Mouse (Mus musculus) embryonic facial prominence, embryonic 10.5 days (tissue): Measurements from ENCODE around the gene Gm15013. TPM values are rescaled to one million over a fixed set of nuclear protein-coding genes. Genes with fewer than 3 reads are reported as not detected.
"Not testable (repeated sequence)": the region's sequence is repeated elsewhere in the genome, so short reads cannot be mapped to it uniquely, and the experiment has no call there.

Source experiments
- DNase-seq: peaks from one replicate; pipeline ENCODE4 v3.0.0-alpha.2; 2017; ENCODE audit warnings: low spot score
- H3K27ac ChIP-seq: fragments of 300-500 bp; sonication (generic); replicated peaks from 2 replicates; pipeline ENCODE4 v1.5.1; 2016; ENCODE audit warnings: mild to moderate bottlenecking
- H3K27me3 ChIP-seq: fragments of 300-500 bp; sonication (generic); replicated peaks from 2 replicates; pipeline ENCODE4 v1.6.1; 2016; ENCODE audit warnings: low read depth, mild to moderate bottlenecking; ENCODE audit not compliant: poor library complexity, severe bottlenecking
- H3K36me3 ChIP-seq: fragments of 300-500 bp; sonication (generic); replicated peaks from 2 replicates; pipeline ENCODE4 v1.6.1; 2016; ENCODE audit warnings: mild to moderate bottlenecking, moderate library complexity
- H3K4me1 ChIP-seq: fragments of 300-500 bp; sonication (generic); 2 replicates; pipeline ENCODE4 v1.6.1; 2016
- H3K4me3 ChIP-seq: fragments of 300-500 bp; sonication (generic); 2 replicates; pipeline ENCODE4 v1.5.1; 2016; ENCODE audit warnings: mild to moderate bottlenecking, moderate library complexity
- H3K9me3 ChIP-seq: fragments of 300-500 bp; sonication (generic); 2 replicates; pipeline ENCODE4 v1.6.1; 2016; ENCODE audit warnings: mild to moderate bottlenecking
- WGBS: fragments of 180-500 bp; shearing (Covaris S2); methylation state at CpG from one replicate; pipeline ENCODE4 v1.1.7; 2016; 5-methylcytosine and 5-hydroxymethylcytosine counted together
- polyA plus RNA-seq: library from polyadenylated mRNA; unstranded; fragments of >200 nt; fragmentation: Nextera tagmentation; extraction: Ambion mirVana; gene quantifications from 2 replicates; pipeline ENCODE4 v1.2.1, GENCODE M21; 2016

The Gm15013 gene
- 0.84 TPM in 1 of 2 replicates, not detected in the other for polyA plus RNA-seq

DNA sequence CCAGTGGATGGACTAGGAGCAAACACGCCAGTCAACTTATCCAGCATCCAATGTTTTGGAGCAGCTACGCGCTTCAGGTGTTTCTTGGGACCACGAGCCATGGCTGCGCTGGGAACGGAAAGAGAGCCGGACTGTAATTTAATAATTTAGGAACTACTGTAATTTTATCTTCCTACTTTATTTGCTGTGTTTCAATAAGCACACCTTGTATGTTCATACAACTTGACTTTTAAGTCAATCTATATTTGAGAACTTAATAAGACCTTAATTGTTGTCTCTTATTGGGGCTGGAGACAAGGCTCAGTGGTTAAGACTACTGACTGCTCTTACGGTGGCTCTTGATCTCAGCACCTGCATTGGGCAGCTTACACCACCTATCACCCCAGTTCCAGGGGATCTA is at the start of gene Gm15013:
TSS of gene Gm15013 (minus strand) at position 101 of the 400 bp plus-strand sequence.
- H3K27ac ChIP-seq, result no peak within 1 kb of the TSS
- no peak for DNase-seq
- no peaks in the 10 kb centered on the region for H3K4me1 ChIP-seq
- peaks cover 18% of the 10 kb centered on the region; the same call in 1 of the 2 replicates for H3K27me3 ChIP-seq
- 96% methylated on average over 8 of the region's 8 CpGs for WGBS
- H3K36me3 ChIP-seq, result no peaks in the 10 kb centered on the region
- no peaks in the 10 kb centered on the region for H3K9me3 ChIP-seq
- H3K4me3 ChIP-seq, result no peak within 1 kb of the TSS

DNA sequence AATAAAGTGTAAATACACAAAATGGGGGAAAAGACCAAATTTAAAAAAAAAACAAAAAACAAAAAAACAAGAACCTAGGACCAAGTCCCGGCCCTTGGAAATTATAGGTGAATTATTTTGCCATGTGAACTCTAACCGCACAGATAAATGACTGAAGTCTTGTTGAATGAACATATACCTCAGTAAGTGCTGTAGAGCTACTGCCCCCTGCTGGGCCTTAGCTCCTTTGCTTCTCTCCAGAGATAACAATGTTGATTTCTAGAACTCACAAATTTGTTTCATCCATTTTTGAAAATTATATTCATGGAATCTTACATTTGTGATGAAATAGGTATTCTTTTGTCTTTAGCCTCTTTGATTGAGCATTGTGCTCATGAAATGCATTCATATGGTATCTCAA is 48.3 kb upstream of the Gm15013 start:
- 0 out of 2 replicates have a peak, but pooled peaks cover 15% of the 10 kb centered on the region for H3K27me3 ChIP-seq
- no peaks in the 10 kb centered on the region for H3K4me1 ChIP-seq
- no peak overlapping the region for H3K4me3 ChIP-seq
- no peaks in the 10 kb centered on the region for H3K36me3 ChIP-seq
- peak; percentile 21 for DNase-seq
- 89% methylated on average over 2 of the region's 2 CpGs for WGBS
- no peaks in the 10 kb centered on the region for H3K9me3 ChIP-seq
- H3K27ac ChIP-seq, result no peak overlapping the region

DNA sequence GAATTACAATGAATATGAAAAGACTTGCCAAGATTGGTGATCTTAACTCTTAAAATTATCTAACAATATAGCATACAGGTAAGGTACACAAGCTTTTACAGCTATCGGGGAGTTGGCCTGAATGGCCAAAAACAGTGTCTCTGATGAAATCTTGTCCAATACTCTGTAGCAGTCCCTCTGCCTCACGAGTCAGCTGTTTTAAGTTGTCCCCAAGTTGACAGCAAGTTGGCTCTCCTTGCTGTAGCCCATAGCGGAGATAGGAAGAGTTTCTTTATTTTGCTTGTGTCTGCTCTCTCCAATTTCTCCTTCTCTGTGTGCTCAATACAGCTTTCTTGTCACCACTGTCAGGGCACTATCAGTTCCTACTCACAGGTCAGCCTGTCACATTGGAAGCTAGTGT is 44.4 kb upstream of the Gm15013 start:
- H3K4me1 ChIP-seq, H3K4me3 ChIP-seq, H3K27ac ChIP-seq, H3K9me3 ChIP-seq, DNase-seq, H3K36me3 ChIP-seq: not testable (repeated sequence)
- 85% methylated on average over 3 of the region's 3 CpGs for WGBS
- H3K27me3 ChIP-seq, result peaks cover 20% of the 10 kb centered on the region

DNA sequence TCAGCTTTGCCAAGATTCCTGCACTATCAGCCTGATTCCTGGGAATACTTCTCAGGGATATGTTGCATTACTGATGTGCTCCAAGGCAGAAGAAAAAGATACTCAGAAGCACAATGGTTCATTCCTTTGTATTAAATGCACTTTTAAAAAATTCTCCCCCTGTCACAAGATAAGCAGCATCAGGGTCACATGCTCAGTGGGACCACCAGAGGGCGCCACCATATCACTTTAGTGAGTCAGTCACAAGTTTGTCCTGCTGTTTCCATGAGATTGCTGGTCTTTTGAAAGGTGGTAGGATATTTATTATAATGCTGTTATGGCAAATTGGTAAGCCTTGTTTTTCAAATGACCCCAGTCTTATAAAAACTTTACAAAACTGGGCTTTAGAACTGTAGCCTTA is 37.6 kb upstream of the Gm15013 start:
- whole genome bisulfite sequencing, result 4% methylated on average over 1 of the region's 1 CpGs

DNA sequence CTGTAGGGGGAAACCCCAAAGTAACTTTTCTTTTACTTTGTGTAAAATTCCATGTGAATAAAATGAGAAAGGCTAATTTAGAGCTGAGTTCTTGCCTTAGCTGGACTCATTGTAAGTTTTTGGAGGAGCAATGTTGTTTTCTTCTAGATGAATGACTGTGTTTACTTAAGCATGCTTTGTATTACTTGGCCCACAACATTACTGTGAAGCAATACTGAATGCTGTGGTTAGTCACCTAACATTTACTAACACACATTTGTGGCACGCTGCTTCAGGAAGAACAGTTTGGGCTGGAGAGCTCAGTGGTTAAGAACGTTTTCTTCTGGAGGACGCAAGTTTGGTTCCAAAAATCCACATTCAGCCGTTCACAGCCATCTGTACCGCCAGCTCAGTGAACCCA is 22.8 kb upstream of the Gm15013 start:
- Histone ChIP-seq H3K4me3 (no peak overlapping the region), H3K9me3 (no peaks in the 10 kb centered on the region), H3K27ac (no peak overlapping the region), H3K4me1 (no peaks in the 10 kb centered on the region), H3K36me3 (no peaks in the 10 kb centered on the region), H3K27me3 (peaks cover 33% of the 10 kb centered on the region)
- DNase-seq, result no peak
- WGBS, result 87% methylated on average over 5 of the region's 5 CpGs

More for the DNA sequence above, 37.6 kb upstream of the Gm15013 start:
- H3K9me3 ChIP-seq, result no peaks in the 10 kb centered on the region
- DNase-seq, result peak; percentile 50
- H3K27me3 ChIP-seq, result peaks cover 26% of the 10 kb centered on the region
- no peaks in the 10 kb centered on the region for H3K4me1 ChIP-seq
- H3K27ac ChIP-seq, result no peak overlapping the region
- H3K4me3 ChIP-seq, result no peak overlapping the region
- no peaks in the 10 kb centered on the region for H3K36me3 ChIP-seq

DNA sequence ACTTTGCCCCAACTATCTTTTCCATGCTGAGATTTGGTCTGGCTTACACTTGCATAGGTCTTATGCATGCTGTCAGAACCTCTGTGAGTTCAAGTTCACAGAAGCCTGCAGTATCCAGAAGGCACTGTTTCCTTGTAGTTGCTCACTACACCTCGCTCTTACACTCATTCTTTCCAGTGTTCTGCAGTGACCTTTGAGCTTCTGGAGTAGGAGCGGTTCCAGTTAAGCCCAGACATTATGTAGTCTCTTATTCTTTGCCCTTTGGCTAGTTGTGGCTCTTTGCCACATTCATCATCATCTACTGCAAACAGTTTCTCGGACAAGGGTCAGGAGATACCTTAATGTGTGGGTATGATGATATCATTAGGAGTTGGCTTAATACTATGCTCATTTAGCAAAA is 16.3 kb upstream of the Gm15013 start:
- DNase-seq, result no peak

DNA sequence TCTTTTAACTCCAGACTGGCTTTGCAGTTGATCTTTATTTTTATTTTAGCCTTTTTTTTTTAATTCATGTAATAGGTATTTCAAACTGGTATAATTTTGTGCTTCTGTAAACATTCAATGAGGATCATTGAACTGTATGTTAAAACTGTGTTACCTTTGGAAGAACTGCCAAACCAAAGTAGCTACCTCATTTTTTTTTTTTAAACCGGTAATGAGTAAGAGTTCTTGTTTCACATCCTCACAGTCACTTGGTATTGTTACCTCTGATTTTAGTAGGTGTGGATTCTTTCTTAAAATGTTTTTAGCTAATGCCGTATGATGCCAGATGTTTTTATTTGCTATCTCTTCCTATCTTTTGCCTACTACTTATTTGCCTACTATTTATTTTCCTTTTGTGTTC is 8.1 kb upstream of the Gm15013 start:
- WGBS, result 94% methylated on average over 2 of the region's 2 CpGs
- no peaks in the 10 kb centered on the region for H3K36me3 ChIP-seq

More for the DNA sequence above, 16.3 kb upstream of the Gm15013 start:
- Histone ChIP-seq H3K9me3 (no peaks in the 10 kb centered on the region), H3K36me3 (no peaks in the 10 kb centered on the region), H3K27ac (no peak overlapping the region), H3K4me1 (no peaks in the 10 kb centered on the region), H3K27me3 (peaks cover 36% of the 10 kb centered on the region), H3K4me3 (no peak overlapping the region)
- WGBS, result 86% methylated on average over 3 of the region's 3 CpGs

DNA sequence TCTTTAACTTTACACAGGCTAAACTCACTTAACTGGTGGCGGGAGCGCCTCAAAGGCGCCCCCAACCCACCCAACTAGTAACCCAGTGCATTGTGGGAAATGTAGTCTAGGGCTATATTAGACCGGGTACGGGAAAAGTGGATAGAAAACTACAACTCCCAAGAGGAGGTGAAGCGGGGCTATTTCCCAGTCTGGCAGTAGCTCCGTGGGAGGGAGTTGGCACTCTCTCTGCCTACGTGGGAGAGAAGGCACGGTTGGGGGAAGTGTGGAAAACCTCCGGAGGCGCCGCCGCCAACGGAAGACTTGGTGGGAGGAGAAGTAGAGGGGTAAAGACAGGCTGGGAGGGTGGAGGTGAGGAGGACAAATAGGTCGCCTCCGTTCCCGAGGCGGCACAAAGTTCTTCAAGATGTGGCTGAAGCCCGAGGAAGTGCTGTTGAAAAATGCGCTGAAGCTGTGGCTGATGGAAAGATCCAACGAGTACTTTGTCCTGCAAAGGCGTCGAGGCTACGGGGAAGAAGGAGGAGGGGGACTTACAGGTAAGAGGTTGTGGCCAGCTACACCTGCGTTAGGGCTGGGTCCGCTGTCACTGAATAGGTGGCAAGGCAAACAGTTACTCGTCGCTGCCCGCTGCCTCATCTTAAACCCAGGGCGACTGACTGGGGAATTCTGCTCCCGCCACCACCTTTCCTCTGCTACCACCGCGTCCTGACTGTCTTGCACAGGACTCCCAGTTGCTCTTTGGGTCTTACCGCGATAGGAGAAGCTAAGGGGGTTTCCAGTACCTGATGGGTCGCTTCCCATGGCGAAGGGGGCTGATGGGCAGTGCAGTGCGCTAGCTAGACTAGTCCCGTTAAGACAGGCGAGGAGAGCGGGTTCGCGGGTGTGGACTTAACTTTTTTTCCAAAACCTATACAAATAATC is 29.2 kb downstream of the Gm15013 start, which contains the start of gene Tbc1d8b:
TSS of gene Tbc1d8b (plus strand) at position 222 of the 921 bp plus-strand sequence.
- Histone ChIP-seq H3K27me3 (peaks cover 46% of the 10 kb centered on the region), H3K36me3 (no peaks in the 10 kb centered on the region), H3K4me1 (no peaks in the 10 kb centered on the region), H3K4me3 (peak within 1 kb of the TSS; percentile 64), H3K27ac (peak within 1 kb of the TSS; percentile 70), H3K9me3 (no peaks in the 10 kb centered on the region)
- peak; percentile 74 for DNase-seq
- 15% methylated on average over 43 of the region's 43 CpGs for WGBS

More for the DNA sequence above, 8.1 kb upstream of the Gm15013 start:
- peaks cover 34% of the 10 kb centered on the region for H3K27me3 ChIP-seq
- no peak overlapping the region for H3K4me3 ChIP-seq
- no peaks in the 10 kb centered on the region for H3K9me3 ChIP-seq
- no peaks in the 10 kb centered on the region for H3K4me1 ChIP-seq
- H3K27ac ChIP-seq, result no peak overlapping the region
- DNase-seq, result no peak

DNA sequence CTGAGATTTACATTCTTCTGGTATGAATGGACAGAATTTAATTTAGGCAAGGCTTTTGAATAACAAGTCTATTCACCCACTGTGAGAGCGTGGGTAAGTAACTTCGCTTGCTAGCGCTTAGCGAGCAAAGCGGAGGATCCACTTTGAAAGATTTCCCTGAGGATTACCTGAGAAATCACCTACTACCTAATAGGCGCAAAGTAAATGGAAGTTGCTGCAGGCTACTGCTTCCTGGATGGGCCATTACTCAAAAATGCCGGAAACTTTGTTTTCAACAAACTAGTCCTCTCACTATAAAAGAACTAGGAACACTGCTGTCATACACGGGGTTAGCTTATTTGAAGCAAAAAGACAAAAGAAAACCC is 29.9 kb downstream of the Gm15013 start:
- H3K27me3 ChIP-seq, result peaks cover 44% of the 10 kb centered on the region

DNA sequence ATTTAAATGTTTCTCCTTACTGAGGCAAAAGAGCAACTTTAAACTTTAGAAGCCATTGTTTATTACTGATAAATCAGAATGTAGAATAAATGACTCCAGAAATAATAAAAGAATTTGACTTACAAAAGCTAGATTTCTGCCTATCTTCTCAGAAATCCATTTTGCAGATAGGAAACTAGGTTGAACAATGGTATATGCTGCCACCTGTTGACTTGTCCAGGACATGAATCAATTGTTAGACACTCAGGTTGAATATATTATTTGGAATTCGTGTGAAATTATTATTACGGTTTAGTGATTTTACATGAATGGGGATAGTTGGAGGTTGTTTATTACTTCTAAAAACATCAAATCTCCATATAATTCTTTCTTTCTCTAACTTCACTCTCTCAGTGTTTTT is 48.5 kb downstream of the Gm15013 start:
- Histone ChIP-seq H3K27ac (no peak overlapping the region), H3K4me3 (no peak overlapping the region), H3K4me1 (no peaks in the 10 kb centered on the region), H3K36me3 (no peaks in the 10 kb centered on the region), H3K27me3 (peaks cover 35% of the 10 kb centered on the region), H3K9me3 (no peaks in the 10 kb centered on the region)
- no peak for DNase-seq
- 80% methylated on average over 2 of the region's 2 CpGs for WGBS

More for the DNA sequence above, 29.9 kb downstream of the Gm15013 start:
- 21% methylated on average over 8 of the region's 8 CpGs for WGBS
- peak overlapping the region; percentile 70 for H3K27ac ChIP-seq
- no peaks in the 10 kb centered on the region for H3K4me1 ChIP-seq
- H3K4me3 ChIP-seq, result peak overlapping the region; percentile 64
- no peak for DNase-seq
- no peaks in the 10 kb centered on the region for H3K9me3 ChIP-seq
- no peaks in the 10 kb centered on the region for H3K36me3 ChIP-seq

Other genes with a start within 250 kb of the Gm15013 start
- 2.1 and 2.2 TPM in 2 replicates for gene D330045A20Rik, start 234.1 kb downstream of the Gm15013 start, polyA plus RNA-seq
- gene Rnf128, start 151.2 kb downstream of the Gm15013 start, polyA plus RNA-seq, result 3.5 and 4.0 TPM in 2 replicates
- 0.74 and 1.1 TPM in 2 replicates for gene Tbc1d8b, start 29.5 kb downstream of the Gm15013 start, polyA plus RNA-seq
- gene Ripply1, start 67.9 kb upstream of the Gm15013 start, polyA plus RNA-seq, result 0.25 TPM in 1 of 2 replicates, not detected in the other
- gene Cldn2, start 86.3 kb upstream of the Gm15013 start, polyA plus RNA-seq, result 0.15 and 0.31 TPM in 2 replicates
- 8.6 and 9.1 TPM in 2 replicates for gene Morc4, start 157.2 kb upstream of the Gm15013 start, polyA plus RNA-seq